Mouse (Mus musculus) midbrain, embryonic 14.5 days (tissue): ENCODE data around the gene Fcgr1. TPM values are rescaled to one million over a fixed set of nuclear protein-coding genes. Genes with fewer than 3 reads are reported as not detected.
"Not testable (repeated sequence)": the region's sequence is repeated elsewhere in the genome, so short reads cannot be mapped to it uniquely, and the experiment has no call there.

Experiments used
- ATAC-seq: fragments of 200-750 bp; cut with Nextera tagmentation; 2 replicates; pipeline ENCODE4 v1.8.0; 2017; ENCODE audit warnings: moderate number of reproducible peaks, moderate library complexity; ENCODE audit not compliant: low FRiP score, low TSS enrichment
- DNase-seq: peaks from one replicate; pipeline ENCODE4 v3.0.0-alpha.2; 2015
- H3K27ac ChIP-seq: fragments of 300-500 bp; sonication (generic); replicated peaks from 2 replicates; pipeline ENCODE4 v1.5.1; 2014; ENCODE audit warnings: mild to moderate bottlenecking, low read depth, low read length, moderate library complexity
- H3K27me3 ChIP-seq: fragments of 300-500 bp; sonication (generic); 2 replicates; pipeline ENCODE4 v1.6.1; 2014; ENCODE audit warnings: low read length, control low read depth, mixed read lengths; ENCODE audit not compliant: control insufficient read depth, insufficient read depth
- H3K36me3 ChIP-seq: fragments of 300-500 bp; sonication (generic); 2 replicates; pipeline ENCODE4 v1.6.1; 2014; ENCODE audit warnings: low read length, control low read depth; ENCODE audit not compliant: control insufficient read depth, insufficient read depth
- H3K4me1 ChIP-seq: fragments of 300-500 bp; sonication (generic); 2 replicates; pipeline ENCODE4 v1.6.1; 2014; ENCODE audit warnings: mild to moderate bottlenecking, antibody characterized with exemption, low read length, control low read depth; ENCODE audit not compliant: control insufficient read depth, insufficient read depth
- H3K4me2 ChIP-seq: fragments of 300-500 bp; sonication (generic); 2 replicates; pipeline ENCODE4 v1.6.1; 2014; ENCODE audit warnings: mild to moderate bottlenecking, low read length, moderate library complexity
- H3K4me3 ChIP-seq: fragments of 300-500 bp; sonication (generic); replicated peaks from 2 replicates; pipeline ENCODE4 v1.5.1; 2014; ENCODE audit warnings: low read depth, low read length
- H3K9ac ChIP-seq: fragments of 300-500 bp; sonication (generic); replicated peaks from 2 replicates; pipeline ENCODE4 v1.6.1; 2014; ENCODE audit warnings: mild to moderate bottlenecking, low read length, moderate library complexity
- H3K9me3 ChIP-seq: fragments of 300-500 bp; sonication (generic); 2 replicates; pipeline ENCODE4 v1.6.1; 2016; ENCODE audit warnings: low read length, control low read depth, mixed read lengths; ENCODE audit not compliant: control insufficient read depth
- WGBS: fragments of 180-500 bp; shearing (Covaris S2); extraction: QIAGEN DNeasy Blood & Tissue Kit; methylation state at CpG from one replicate; pipeline ENCODE4 v1.1.7; 2014; 5-methylcytosine and 5-hydroxymethylcytosine counted together
- polyA plus RNA-seq: library from polyadenylated mRNA; unstranded; fragments of >200 nt; fragmentation: Nextera tagmentation; extraction: Ambion mirVana; gene quantifications from 2 replicates; pipeline ENCODE4 v1.2.1, GENCODE M21; 2014

Fcgr1 gene
- polyA plus RNA-seq, 1 experiment from 2014 or later, result 4.8 TPM

GRCm38 (mm10) chr3:96243921-96244572, 49.7 kb downstream of the Fcgr1 start:
- 83% methylated on average over 7 of the region's 7 CpGs for WGBS
- ATAC-seq (no peak), DNase-seq (no peak)
- Histone ChIP-seq H3K4me3 (no peak overlapping the region), H3K27me3 (no peaks in the 10 kb centered on the region), H3K9me3 (no peaks in the 10 kb centered on the region), H3K9ac (peak overlapping the region; percentile 72; the same call in 1 of the 2 replicates), H3K36me3 (no peaks in the 10 kb centered on the region), H3K4me2 (peak overlapping the region; percentile 72), H3K4me1 (peaks cover 22% of the 10 kb centered on the region; the same call in 1 of the 2 replicates), H3K27ac (no peak overlapping the region)

GRCm38 (mm10) chr3:96240799-96241197, 53.0 kb downstream of the Fcgr1 start:
- peak overlapping the region; percentile 56 for H3K4me2 ChIP-seq
- 71% methylated on average over 9 of the region's 9 CpGs for WGBS
- H3K4me1 ChIP-seq, result peaks cover 23% of the 10 kb centered on the region; the same call in 1 of the 2 replicates
- peak overlapping the region; percentile 44 for H3K9ac ChIP-seq
- H3K27ac ChIP-seq, result peak overlapping the region; percentile 79
- no peaks in the 10 kb centered on the region for H3K36me3 ChIP-seq
- H3K27me3 ChIP-seq, result no peaks in the 10 kb centered on the region
- no peak for DNase-seq
- ATAC-seq, result no peak
- peak overlapping the region; percentile 20; the same call in 1 of the 2 replicates for H3K4me3 ChIP-seq
- H3K9me3 ChIP-seq, result no peaks in the 10 kb centered on the region

GRCm38 (mm10) chr3:96239949-96240798, 53.6 kb downstream of the Fcgr1 start, which contains the start of gene Hist2h2aa2:
Hist2h2aa2 (minus strand) TSS chr3:96240276.
- DNase-seq, result peak; percentile 78
- H3K36me3 ChIP-seq, H3K9me3 ChIP-seq, H3K27me3 ChIP-seq: not testable (repeated sequence)
- peak; percentile 89 for ATAC-seq
- H3K4me1 ChIP-seq, result peaks cover 23% of the 10 kb centered on the region; the same call in 1 of the 2 replicates
- H3K27ac ChIP-seq, result peak within 1 kb of the TSS; percentile 79
- 4% methylated on average over 30 of the region's 85 CpGs for WGBS
- H3K4me3 ChIP-seq, result peak within 1 kb of the TSS; percentile 22
- peak within 1 kb of the TSS; percentile 56 for H3K4me2 ChIP-seq
- peak within 1 kb of the TSS; percentile 44 for H3K9ac ChIP-seq

- H3K4me3 ChIP-seq, result peak within 1 kb of the TSS; percentile 31
- peak; percentile 91 for ATAC-seq
- H3K4me2 ChIP-seq, result peak within 1 kb of the TSS; percentile 53
- H3K9ac ChIP-seq, result peak within 1 kb of the TSS; percentile 40; the same call in 1 of the 2 replicates
- H3K27ac ChIP-seq, result 0 out of 2 replicates have a peak within 1 kb of the TSS, but pooled peaks have one; percentile 13
- not testable (repeated sequence) for H3K36me3 ChIP-seq, H3K9me3 ChIP-seq, DNase-seq, H3K27me3 ChIP-seq
- 0% methylated on average over 19 of the region's 68 CpGs for WGBS
- peaks cover 17% of the 10 kb centered on the region; the same call in 1 of the 2 replicates for H3K4me1 ChIP-seq
These were observed 54.6 kb downstream of the Fcgr1 start, which contains the start of gene Hist2h3c2 for GRCm38 (mm10) chr3:96238954-96239793. Hist2h3c2 (minus strand) TSS chr3:96239127.

GRCm38 (mm10) chr3:96237904-96238511, 55.8 kb downstream of the Fcgr1 start:
- H3K4me2 ChIP-seq, result peak overlapping the region; percentile 53
- DNase-seq (peak; percentile 13), ATAC-seq (no peak)
- peak overlapping the region; percentile 40; the same call in 1 of the 2 replicates for H3K9ac ChIP-seq
- H3K4me3 ChIP-seq, result peak overlapping the region; percentile 31
- no peaks in the 10 kb centered on the region for H3K36me3 ChIP-seq
- peaks cover 13% of the 10 kb centered on the region; the same call in 1 of the 2 replicates for H3K4me1 ChIP-seq
- H3K27me3 ChIP-seq, result no peaks in the 10 kb centered on the region
- 0 out of 2 replicates have a peak overlapping the region, but pooled peaks have one; percentile 13 for H3K27ac ChIP-seq
- H3K9me3 ChIP-seq, result no peaks in the 10 kb centered on the region
- under 1% methylated on average over 12 of the region's 12 CpGs for WGBS

- DNase-seq (no peak), ATAC-seq (no peak)
- Histone ChIP-seq H3K9ac (0 out of 2 replicates have a peak overlapping the region, but pooled peaks have one; percentile 27), H3K36me3 (no peaks in the 10 kb centered on the region), H3K9me3 (no peaks in the 10 kb centered on the region), H3K27me3 (no peaks in the 10 kb centered on the region), H3K4me3 (peak overlapping the region; percentile 31), H3K27ac (no peak overlapping the region), H3K4me1 (peaks cover 13% of the 10 kb centered on the region; the same call in 1 of the 2 replicates), H3K4me2 (peak overlapping the region; percentile 53)
- WGBS, result 24% methylated on average over 7 of the region's 7 CpGs
These were observed 56.4 kb downstream of the Fcgr1 start for GRCm38 (mm10) chr3:96237335-96237903.

GRCm38 (mm10) chr3:96236834-96237334, 56.9 kb downstream of the Fcgr1 start:
- H3K27ac ChIP-seq, result no peak overlapping the region
- H3K27me3 ChIP-seq, result no peaks in the 10 kb centered on the region
- DNase-seq (no peak), ATAC-seq (no peak)
- H3K4me3 ChIP-seq, result no peak overlapping the region
- peak overlapping the region; percentile 53 for H3K4me2 ChIP-seq
- no peaks in the 10 kb centered on the region for H3K36me3 ChIP-seq
- peaks cover 13% of the 10 kb centered on the region; the same call in 1 of the 2 replicates for H3K4me1 ChIP-seq
- WGBS, result 85% methylated on average over 4 of the region's 4 CpGs
- no peak overlapping the region for H3K9ac ChIP-seq
- H3K9me3 ChIP-seq, result no peaks in the 10 kb centered on the region
